In the genomic region with DNA sequence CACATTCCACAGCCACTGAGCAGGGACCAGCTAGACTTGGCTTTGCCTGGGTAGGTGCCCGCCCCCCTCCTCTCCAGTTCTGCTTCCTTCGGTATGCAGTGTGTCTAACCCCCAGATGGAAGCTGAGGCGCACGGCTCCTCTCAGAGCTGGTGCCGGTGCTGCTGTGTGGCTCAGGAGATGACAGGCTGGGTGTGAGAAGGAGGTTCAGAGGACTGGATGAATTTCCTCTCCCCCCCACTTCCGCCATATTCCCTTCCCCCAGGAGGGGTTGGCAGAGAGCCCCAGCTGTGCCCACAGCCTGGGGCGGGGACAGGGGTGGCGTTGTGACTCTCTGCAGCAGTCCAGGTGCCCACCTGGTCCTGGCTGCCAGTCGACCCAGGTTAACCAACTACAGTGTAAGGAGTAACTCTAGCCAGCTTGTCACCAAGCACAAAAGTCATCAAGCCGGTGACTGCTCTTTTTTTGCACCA, we compare ENCODE assay signal across 9 mouse cellular contexts.
DNase-seq lines count a peak whose midpoint lies in the region; ATAC-seq lines count a peak whose summit lies in the region.
"Had no signal": no experiment of that assay in that cellular context is flagged by ENCODE, and none has a peak within 500 bp of the region (broad histone marks: within the 10 kb centered on the region; RNA-seq: fewer than 3 reads in every experiment).

No protein-coding gene starts in this region.

- 34% methylated on average over 10 of the region's 10 CpGs for WGBS in heart, embryonic 14.5 days
- 16% methylated on average over 10 of the region's 10 CpGs for WGBS in hindbrain, embryonic 14.5 days
- 21% methylated on average over 10 of the region's 10 CpGs for WGBS in midbrain, embryonic 15.5 days

- H3K4me1 ChIP-seq in heart, embryonic 14.5 days (ENCODE audit: control insufficient read depth in 2 of 2, insufficient read depth in 2 of 2, low read length in 2 of 2), result peaks cover 48 to 64% of the 10 kb centered on the region in 2 experiments
- H3K4me1 ChIP-seq in hindbrain, embryonic 14.5 days (replicated peaks; ENCODE audit: control insufficient read depth, insufficient read depth, low read length), result peaks cover 58% of the 10 kb centered on the region
- H3K4me1 ChIP-seq in midbrain, embryonic 15.5 days, result peaks cover 55% of the 10 kb centered on the region

- no peaks in the 10 kb centered on the region for H3K9me3 ChIP-seq in heart, embryonic 14.5 days (ENCODE audit: control insufficient read depth, low read length)
- H3K9me3 ChIP-seq in hindbrain, embryonic 14.5 days (ENCODE audit: control insufficient read depth, low read length), result no peaks in the 10 kb centered on the region
- H3K9me3 ChIP-seq in midbrain, embryonic 15.5 days, result no peaks in the 10 kb centered on the region

- no peak for ATAC-seq in heart, embryonic 14.5 days (ENCODE audit: insufficient number of reproducible peaks, insufficient read depth, low FRiP score, low read depth)
- ATAC-seq in activated CD4-positive, CD25-positive, alpha-beta regulatory T cell, adult 4 months, result peak; percentile 58
- ATAC-seq in hindbrain, embryonic 14.5 days (ENCODE audit: low FRiP score), result peak; percentile 56
- ATAC-seq in midbrain, embryonic 15.5 days (replicated peaks), result peak; percentile 62

- DNase-seq in heart, postnatal 4 days, result no peak
- DNase-seq in hindbrain, embryonic 14.5 days (ENCODE audit: low spot score), result no peak
- no peak for DNase-seq in cerebellum, postnatal 36 days
- no peak for DNase-seq in adrenal gland, adult 18-20 months (ENCODE audit: low spot score in 2 of 2)
- DNase-seq in layer of hippocampus, postnatal 25 days (ENCODE audit: extremely low spot score in 1 of 2, low spot score in 1 of 2), result no peak

- H3K4me2 ChIP-seq in heart, embryonic 14.5 days (ENCODE audit: low read length), result peak overlapping the region; percentile 51
- peak overlapping the region; percentile 49 for H3K4me2 ChIP-seq in hindbrain, embryonic 14.5 days (replicated peaks)
- H3K4me2 ChIP-seq in midbrain, embryonic 15.5 days, result peak overlapping the region; percentile 44

- H3K4me3 ChIP-seq in heart, embryonic 14.5 days (ENCODE audit: control insufficient read depth in 1 of 2, insufficient read depth in 1 of 2, low read depth in 1 of 2, low read length in 2 of 2), result no peak overlapping the region
- H3K4me3 ChIP-seq in hindbrain, embryonic 14.5 days (replicated peaks; ENCODE audit: low read length), result peak overlapping the region; percentile 0; the same call in 1 of the 2 replicates
- H3K4me3 ChIP-seq in midbrain, embryonic 15.5 days, result peak overlapping the region; percentile 20

- no peaks in the 10 kb centered on the region for H3K36me3 ChIP-seq in heart, embryonic 14.5 days (ENCODE audit: control insufficient read depth, insufficient read depth, low read length)
- no peaks in the 10 kb centered on the region for H3K36me3 ChIP-seq in hindbrain, embryonic 14.5 days (replicated peaks; ENCODE audit: control insufficient read depth, insufficient read depth)
- no peaks in the 10 kb centered on the region for H3K36me3 ChIP-seq in midbrain, embryonic 15.5 days (replicated peaks)

- H3K27ac ChIP-seq in heart, embryonic 14.5 days (replicated peaks in 1 of 2; ENCODE audit: control insufficient read depth in 1 of 2, insufficient read depth in 1 of 2, low read depth in 2 of 2, low read length in 2 of 2), result peak overlapping the region; percentile 23 to 25; a peak in 2 of 4 replicates
- peak overlapping the region; percentile 81 for H3K27ac ChIP-seq in hindbrain, embryonic 14.5 days
- peak overlapping the region; percentile 71 for H3K27ac ChIP-seq in midbrain, embryonic 15.5 days
- H3K27ac ChIP-seq: liver, embryonic 14.5 days had no signal

- peaks cover 2% of the 10 kb centered on the region; the same call in 1 of the 2 replicates for H3K27me3 ChIP-seq in heart, embryonic 14.5 days (ENCODE audit: control insufficient read depth, insufficient read depth, low read length)
- no peaks in the 10 kb centered on the region for H3K27me3 ChIP-seq in hindbrain, embryonic 14.5 days (ENCODE audit: control insufficient read depth, insufficient read depth, low read length)
- no peaks in the 10 kb centered on the region for H3K27me3 ChIP-seq in midbrain, embryonic 15.5 days (replicated peaks)

- no peak overlapping the region; the same call in 1 of the 2 replicates for H3K9ac ChIP-seq in heart, embryonic 14.5 days (ENCODE audit: low read length)
- H3K9ac ChIP-seq in hindbrain, embryonic 14.5 days, result peak overlapping the region; percentile 26
- H3K9ac ChIP-seq in midbrain, embryonic 15.5 days, result peak overlapping the region; percentile 25
- H3K9ac ChIP-seq: liver, embryonic 14.5 days had no signal

Comparison
In these comparisons a context has a peak if more than half of its experiments do, and no peak if none do; other contexts are left out.
1. H3K27ac ChIP-seq: peak in every context shown above with its lines; median percentile 81 in hindbrain, embryonic 14.5 days; 71 in midbrain, embryonic 15.5 days; 24 in heart, embryonic 14.5 days.
2. H3K4me3 ChIP-seq: peak in hindbrain, embryonic 14.5 days (single experiment) and midbrain, embryonic 15.5 days (single experiment); none in heart, embryonic 14.5 days (0 of 2).
3. Peak in every context shown above with its lines, with median percentiles within 50 percentile points of each other: H3K4me2 ChIP-seq.